Mouse (Mus musculus) intestine, embryonic 14.5 days (tissue): ENCODE results near the gene Fzr1. TPM values are rescaled to one million over a fixed set of nuclear protein-coding genes. Genes with fewer than 3 reads are reported as not detected.

Experiments
- ATAC-seq: fragments of 200-750 bp; cut with Nextera tagmentation; replicated peaks from 2 replicates; pipeline ENCODE4 v1.8.0; 2017; ENCODE audit warnings: low read depth, moderate number of reproducible peaks, moderate TSS enrichment, moderate library complexity; ENCODE audit not compliant: low FRiP score, low TSS enrichment
- DNase-seq: peaks from one replicate; pipeline ENCODE4 v3.0.0-alpha.2; 2018; ENCODE audit warnings: low spot score
- H3K27ac ChIP-seq: fragments of 300-500 bp; sonication (generic); 2 replicates; pipeline ENCODE4 v1.5.1; 2014; ENCODE audit warnings: low read depth, mild to moderate bottlenecking, control low read depth
- H3K27me3 ChIP-seq: fragments of 300-500 bp; sonication (generic); replicated peaks from 2 replicates; pipeline ENCODE4 v1.6.1; 2014; ENCODE audit warnings: low read length, control low read depth; ENCODE audit not compliant: control insufficient read depth, insufficient read depth
- H3K36me3 ChIP-seq: fragments of 300-500 bp; sonication (generic); 2 replicates; pipeline ENCODE4 v1.6.1; 2014; ENCODE audit warnings: low read length, control low read depth; ENCODE audit not compliant: control insufficient read depth, insufficient read depth
- H3K4me1 ChIP-seq: fragments of 300-500 bp; sonication (generic); replicated peaks from 2 replicates; pipeline ENCODE4 v1.6.1; 2014; ENCODE audit warnings: low read length, control low read depth, mixed read lengths; ENCODE audit not compliant: control insufficient read depth, insufficient read depth
- H3K4me2 ChIP-seq: fragments of 300-500 bp; sonication (generic); 2 replicates; pipeline ENCODE4 v1.6.1; 2014; ENCODE audit warnings: low read length
- H3K4me3 ChIP-seq: fragments of 300-500 bp; sonication (generic); 2 replicates; pipeline ENCODE4 v1.5.1; 2014; ENCODE audit warnings: low read depth, low read length, control low read depth, mixed read lengths
- H3K9ac ChIP-seq: fragments of 300-500 bp; sonication (generic); 2 replicates; pipeline ENCODE4 v1.6.1; 2014; ENCODE audit warnings: mild to moderate bottlenecking, low read length
- H3K9me3 ChIP-seq: fragments of 300-500 bp; sonication (generic); 2 replicates; pipeline ENCODE4 v1.6.1; 2016; ENCODE audit warnings: low read length, control low read depth; ENCODE audit not compliant: control insufficient read depth
- WGBS: fragments of 180-500 bp; shearing (Covaris S2); extraction: QIAGEN DNeasy Blood & Tissue Kit; methylation state at CpG from one replicate; pipeline ENCODE4 v1.1.7; 2014; 5-methylcytosine and 5-hydroxymethylcytosine counted together
- polyA plus RNA-seq: library from polyadenylated mRNA; unstranded; fragments of >200 nt; fragmentation: Nextera tagmentation; extraction: Ambion mirVana; gene quantifications from 2 replicates; pipeline ENCODE4 v1.2.1, GENCODE M21; 2014

Fzr1 gene
- polyA plus RNA-seq, 1 experiment from 2014 or later: 93.9 TPM

DNA sequence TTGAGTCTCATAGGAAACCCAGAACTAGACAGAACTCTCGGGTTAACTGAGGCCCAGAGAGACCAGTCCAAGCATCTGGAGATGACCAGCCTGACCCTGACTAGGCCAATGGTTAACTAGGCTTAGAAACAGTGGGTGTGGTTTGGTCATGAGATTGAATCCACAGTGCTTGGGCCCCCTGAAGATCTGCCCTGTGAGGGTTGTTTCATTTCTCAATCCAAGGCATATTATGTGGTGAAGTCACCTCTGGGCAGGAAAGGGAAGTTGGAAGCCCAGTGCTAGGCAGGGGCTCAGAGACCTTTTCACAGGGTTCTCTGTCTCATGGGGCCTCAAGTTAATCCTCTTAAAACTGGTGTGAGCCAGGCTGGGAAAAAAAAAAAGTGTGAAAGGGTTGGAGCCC is 19.5 kb downstream of the Fzr1 start:
- ATAC-seq (no peak), DNase-seq (no peak)
- Histone ChIP-seq H3K4me1 (peaks cover 21% of the 10 kb centered on the region), H3K36me3 (peaks cover 9% of the 10 kb centered on the region; the same call in 1 of the 2 replicates), H3K27ac (no peak overlapping the region), H3K27me3 (peaks cover 14% of the 10 kb centered on the region), H3K4me3 (no peak overlapping the region), H3K9ac (no peak overlapping the region), H3K4me2 (peak overlapping the region; percentile 97), H3K9me3 (no peaks in the 10 kb centered on the region)
- WGBS: 56% methylated on average over 1 of the region's 1 CpGs

DNA sequence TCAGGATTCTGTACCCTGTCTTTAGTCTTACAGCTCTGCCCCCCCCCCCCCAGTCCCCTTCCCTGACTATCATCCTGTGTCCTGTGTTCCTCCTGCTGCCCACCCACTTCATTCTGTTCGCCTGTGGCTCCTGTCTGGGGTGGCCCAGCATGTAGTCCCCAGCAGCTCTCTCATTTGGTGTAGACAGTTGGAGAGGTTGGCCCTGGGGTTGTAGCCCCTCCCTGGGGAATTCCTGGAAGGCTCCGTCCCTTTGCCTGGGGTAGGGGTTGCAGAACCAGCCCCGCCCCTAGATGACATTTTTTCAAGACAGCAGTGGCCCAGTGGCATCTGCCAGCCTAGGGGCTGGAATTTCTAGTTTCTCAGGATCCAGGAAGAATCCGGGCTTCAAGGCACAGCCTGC is 20.1 kb downstream of the Fzr1 start:
- 38% methylated on average over 4 of the region's 4 CpGs for WGBS
- Histone ChIP-seq H3K36me3 (peaks cover 9% of the 10 kb centered on the region; the same call in 1 of the 2 replicates), H3K4me3 (peak overlapping the region; percentile 71), H3K9me3 (no peaks in the 10 kb centered on the region), H3K9ac (peak overlapping the region; percentile 73), H3K4me2 (peak overlapping the region; percentile 97), H3K27me3 (peaks cover 8% of the 10 kb centered on the region), H3K27ac (no peak overlapping the region), H3K4me1 (peaks cover 18% of the 10 kb centered on the region)
- DNase-seq (no peak), ATAC-seq (no peak)

DNA sequence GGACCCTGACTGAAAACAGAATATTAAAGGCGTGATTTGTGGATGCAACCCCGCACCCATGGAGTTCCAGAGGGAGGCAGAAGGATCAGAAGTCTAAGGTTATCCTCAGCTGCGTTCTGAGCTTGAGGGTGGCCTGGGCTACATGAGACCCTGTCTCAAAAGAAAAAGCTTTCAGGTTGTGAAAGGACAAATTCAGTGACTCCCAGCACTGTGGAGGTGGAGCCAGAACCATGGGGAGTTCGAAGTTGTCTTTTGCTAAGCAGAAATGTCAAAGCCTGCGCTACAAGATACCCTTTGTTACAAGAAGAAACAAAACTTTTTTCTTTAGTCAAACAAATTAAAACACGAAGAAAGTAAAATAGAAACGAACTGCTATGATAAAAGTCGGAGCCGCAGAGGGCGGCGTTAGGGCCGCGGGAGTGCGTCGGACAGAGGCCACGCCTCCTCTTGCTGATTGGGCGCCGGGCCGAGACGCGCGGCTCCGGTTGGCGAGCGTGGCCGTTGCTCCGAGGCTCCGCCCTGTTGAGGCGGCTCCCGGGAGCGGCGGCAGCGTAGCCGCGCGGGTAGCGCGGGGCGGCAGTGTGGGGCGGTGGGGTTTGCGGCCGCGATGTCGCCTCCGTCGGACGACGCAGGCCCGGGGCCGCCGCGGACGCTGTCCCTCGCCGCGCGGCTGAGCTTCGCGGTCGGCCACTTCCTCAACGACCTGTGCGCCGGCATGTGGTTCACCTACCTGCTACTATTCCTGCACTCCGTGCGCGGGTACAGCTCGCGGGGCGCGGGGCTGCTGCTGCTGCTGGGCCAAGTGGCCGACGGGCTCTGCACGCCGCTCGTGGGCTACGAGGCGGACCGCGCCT is 21.1 kb downstream of the Fzr1 start, which contains the start of gene Mfsd12:
TSS of gene Mfsd12 (plus strand) at position 501 of the 854 bp plus-strand sequence.
- H3K36me3 ChIP-seq: peaks cover 6% of the 10 kb centered on the region; the same call in 1 of the 2 replicates
- peak within 1 kb of the TSS; percentile 73 for H3K9ac ChIP-seq
- peaks cover 18% of the 10 kb centered on the region for H3K4me1 ChIP-seq
- H3K27me3 ChIP-seq: no peaks in the 10 kb centered on the region
- peak; percentile 82 for ATAC-seq
- no peak within 1 kb of the TSS for H3K27ac ChIP-seq
- peak within 1 kb of the TSS; percentile 97 for H3K4me2 ChIP-seq
- no peak for DNase-seq
- H3K9me3 ChIP-seq: no peaks in the 10 kb centered on the region
- 2% methylated on average over 78 of the region's 79 CpGs for WGBS
- H3K4me3 ChIP-seq: peak within 1 kb of the TSS; percentile 71

DNA sequence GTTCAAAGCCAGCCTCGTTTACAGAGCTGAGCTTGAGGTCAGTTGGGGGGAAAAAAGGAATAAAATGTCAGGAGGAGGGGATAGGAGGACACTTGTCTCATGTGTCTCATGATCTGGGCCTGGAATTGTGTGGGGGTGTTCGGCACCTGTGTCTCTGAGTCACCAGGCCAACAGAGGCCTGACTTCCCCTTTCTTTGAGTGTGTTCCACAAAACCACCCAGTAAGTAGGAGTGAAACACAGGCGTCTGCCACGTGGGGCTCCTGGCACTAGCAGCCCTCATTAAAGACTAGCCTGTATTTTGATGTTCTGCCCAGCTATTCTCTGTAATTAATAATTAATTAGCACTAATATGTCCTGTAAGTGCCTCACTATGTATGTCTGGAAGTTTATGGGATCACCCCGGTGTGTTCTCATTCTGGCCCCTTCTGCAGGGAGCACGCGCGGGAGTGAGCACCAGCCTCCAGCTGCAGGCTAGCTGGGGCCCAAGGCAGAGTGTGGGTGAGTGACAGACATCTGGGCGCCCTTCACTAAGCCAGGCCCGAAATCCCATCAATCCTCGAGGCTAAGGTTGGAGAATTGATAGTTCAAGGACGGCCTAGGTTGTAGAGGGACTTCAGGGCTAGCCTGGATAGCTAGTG is 21.8 kb downstream of the Fzr1 start:
- DNase-seq (no peak), ATAC-seq (no peak)
- Histone ChIP-seq H3K9me3 (no peaks in the 10 kb centered on the region), H3K36me3 (no peaks in the 10 kb centered on the region), H3K4me3 (no peak overlapping the region), H3K27ac (no peak overlapping the region), H3K9ac (no peak overlapping the region), H3K4me2 (peak overlapping the region; percentile 97), H3K4me1 (peaks cover 18% of the 10 kb centered on the region), H3K27me3 (no peaks in the 10 kb centered on the region)
- WGBS: 58% methylated on average over 12 of the region's 12 CpGs

DNA sequence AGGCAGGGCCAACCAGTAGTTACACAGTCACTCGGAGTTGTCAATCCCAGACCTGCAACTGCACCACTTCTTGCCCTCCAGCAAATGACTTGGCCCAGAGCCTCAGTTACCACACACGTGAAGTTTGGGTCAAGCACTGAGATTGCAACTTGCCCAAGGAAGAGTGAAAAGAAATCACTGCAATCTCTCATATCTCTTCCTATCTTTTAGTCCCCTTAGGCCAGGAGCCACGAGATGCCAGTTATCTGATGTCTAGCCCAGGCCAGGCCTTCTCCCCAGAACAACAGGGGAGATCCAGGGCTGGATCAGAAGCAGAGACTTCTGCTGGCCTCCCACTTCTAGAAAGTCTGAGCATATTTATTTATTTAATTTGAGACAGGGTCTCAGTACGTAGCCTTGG is 22.8 kb downstream of the Fzr1 start:
- H3K4me2 ChIP-seq: no peak overlapping the region
- 77% methylated on average over 4 of the region's 4 CpGs for WGBS
- H3K27me3 ChIP-seq: no peaks in the 10 kb centered on the region
- H3K27ac ChIP-seq: no peak overlapping the region
- H3K4me1 ChIP-seq: peaks cover 22% of the 10 kb centered on the region
- no peaks in the 10 kb centered on the region for H3K36me3 ChIP-seq
- no peaks in the 10 kb centered on the region for H3K9me3 ChIP-seq
- no peak overlapping the region for H3K4me3 ChIP-seq
- ATAC-seq: no peak
- no peak for DNase-seq
- no peak overlapping the region for H3K9ac ChIP-seq

DNA sequence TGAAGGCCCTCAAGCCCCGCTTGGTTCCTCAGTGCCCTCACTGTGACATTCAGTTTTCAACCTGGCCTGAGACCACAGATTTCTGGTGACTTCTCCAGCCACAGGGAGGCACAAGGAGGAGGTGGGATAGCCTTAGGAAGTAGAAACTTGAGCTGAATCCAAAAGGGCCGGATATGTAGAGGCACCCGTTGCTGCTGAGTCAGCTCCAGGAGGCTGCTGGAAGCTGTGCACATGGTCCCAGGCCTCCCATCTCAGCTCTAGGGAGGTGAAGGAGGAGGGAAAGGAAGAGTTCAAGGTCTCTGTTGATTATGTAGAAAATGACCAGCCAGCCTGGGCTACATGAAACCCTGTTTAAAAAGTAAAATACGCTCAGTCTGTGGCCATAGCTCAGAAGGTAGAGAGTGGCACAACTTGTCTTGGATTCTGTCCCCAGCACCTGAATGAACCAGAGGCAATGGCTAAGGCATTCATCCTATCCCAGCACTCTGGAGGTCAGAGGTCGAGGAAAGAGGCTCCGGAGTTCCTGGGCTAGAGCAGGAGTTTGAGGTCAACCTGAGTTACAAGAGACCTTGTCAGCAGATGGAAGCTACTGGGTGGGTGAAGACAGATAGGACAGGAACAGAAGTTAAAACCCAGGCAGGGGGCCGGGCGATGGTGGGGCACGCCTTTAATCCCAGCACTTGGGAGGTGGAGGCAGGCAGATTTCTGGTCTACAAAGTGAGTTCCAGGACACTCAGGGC is 23.4 kb downstream of the Fzr1 start:
- Histone ChIP-seq H3K9ac (no peak overlapping the region), H3K4me1 (peaks cover 22% of the 10 kb centered on the region), H3K4me2 (no peak overlapping the region), H3K4me3 (no peak overlapping the region), H3K9me3 (no peaks in the 10 kb centered on the region), H3K27ac (no peak overlapping the region), H3K27me3 (no peaks in the 10 kb centered on the region), H3K36me3 (no peaks in the 10 kb centered on the region)
- ATAC-seq (no peak), DNase-seq (no peak)
- WGBS: 69% methylated on average over 9 of the region's 9 CpGs

DNA sequence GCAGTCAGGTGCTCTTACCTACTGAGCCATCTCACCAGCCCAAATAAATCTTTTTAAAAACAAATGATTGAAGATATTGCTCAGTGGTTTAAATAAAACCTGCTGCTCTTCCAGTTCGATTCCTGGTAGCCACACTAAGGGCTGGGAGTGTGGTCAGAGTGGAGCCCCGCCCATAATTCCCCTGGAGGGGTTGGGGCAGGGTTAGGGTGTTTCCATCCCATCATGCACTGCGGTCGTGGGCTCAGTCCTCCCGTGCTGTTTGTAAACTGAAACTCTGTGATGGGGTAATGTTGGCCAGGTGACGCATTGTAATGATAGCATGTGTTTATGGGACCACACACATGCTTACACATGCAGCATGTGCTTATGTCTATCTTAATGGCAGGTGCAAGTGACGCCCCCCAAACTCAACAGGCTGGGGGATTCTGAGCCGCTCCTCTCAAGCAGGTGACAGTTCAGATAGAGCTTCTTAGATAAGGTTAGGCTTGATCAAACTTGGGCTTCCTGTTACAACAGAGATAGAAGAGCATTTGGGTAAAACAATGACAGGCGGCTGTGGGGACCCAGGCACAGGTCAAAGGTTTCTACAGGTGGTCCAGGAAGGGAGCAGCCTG is 26.5 kb downstream of the Fzr1 start:
- peaks cover 6% of the 10 kb centered on the region for H3K36me3 ChIP-seq
- H3K4me2 ChIP-seq: no peak overlapping the region
- no peak overlapping the region for H3K4me3 ChIP-seq
- no peak for ATAC-seq
- H3K9ac ChIP-seq: no peak overlapping the region
- WGBS: 14% methylated on average over 9 of the region's 9 CpGs
- H3K27ac ChIP-seq: no peak overlapping the region
- DNase-seq: no peak
- H3K9me3 ChIP-seq: no peaks in the 10 kb centered on the region
- H3K4me1 ChIP-seq: peaks cover 24% of the 10 kb centered on the region
- no peaks in the 10 kb centered on the region for H3K27me3 ChIP-seq

DNA sequence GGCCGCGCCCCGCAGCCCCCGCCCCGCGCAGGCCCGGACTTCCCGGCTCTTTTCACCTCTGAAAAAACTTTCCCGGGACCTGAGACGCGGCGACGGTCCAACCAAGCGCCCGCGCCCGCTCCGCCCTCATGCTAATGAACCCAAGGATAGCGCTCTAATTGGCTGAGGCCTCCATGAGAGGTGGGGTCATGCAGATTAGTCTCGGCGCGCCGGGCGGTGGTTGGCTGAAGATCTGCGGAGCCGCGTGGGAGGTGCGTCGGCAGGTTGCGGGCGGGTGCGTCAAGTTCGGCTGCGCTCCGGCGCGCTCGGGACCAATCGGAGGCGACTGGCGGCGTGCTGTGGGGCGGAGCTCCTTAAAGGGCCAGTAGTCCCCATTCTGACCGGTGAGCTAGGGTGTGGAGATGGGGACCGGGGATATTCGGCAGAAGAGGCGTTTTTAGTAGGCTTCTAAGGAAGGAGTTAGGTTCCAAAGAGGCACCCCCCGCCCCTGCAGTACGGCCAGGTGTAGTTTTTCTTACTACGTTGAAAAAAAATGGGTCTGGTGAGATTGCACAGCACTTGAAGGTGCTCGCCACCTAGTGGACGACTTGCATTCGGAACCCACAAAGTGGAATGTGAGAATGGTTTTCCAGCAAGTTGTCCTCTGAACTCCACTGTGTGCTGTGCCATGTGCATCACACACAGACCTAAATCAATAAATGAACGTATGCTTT is 27.8 kb downstream of the Fzr1 start, which contains the start of gene Hmg20b:
TSS of gene Hmg20b (minus strand) at position 130 of the 713 bp plus-strand sequence.
- DNase-seq: peak; percentile 97
- Histone ChIP-seq H3K27me3 (no peaks in the 10 kb centered on the region), H3K9ac (peak within 1 kb of the TSS; percentile 78), H3K36me3 (peaks cover 6% of the 10 kb centered on the region), H3K4me3 (peak within 1 kb of the TSS; percentile 66), H3K27ac (peak within 1 kb of the TSS; percentile 62), H3K9me3 (no peaks in the 10 kb centered on the region), H3K4me1 (peaks cover 26% of the 10 kb centered on the region), H3K4me2 (peak within 1 kb of the TSS; percentile 88)
- WGBS: under 1% methylated on average over 54 of the region's 54 CpGs
- ATAC-seq: peak; percentile 92
